Mouse (Mus musculus) erythroblast, embryonic 14.5 days (primary cell): ENCODE results near the gene Utrn.

Experiments used
- GATA1 ChIP-seq: IDR thresholded peaks from 2 replicates; pipeline ENCODE4 v1.6.1; 2012; ENCODE audit warnings: low read length, inconsistent platforms, mixed read lengths
- TAL1 ChIP-seq: IDR thresholded peaks from 3 replicates; pipeline ENCODE4 v1.6.1; 2012; ENCODE audit warnings: low read length, inconsistent platforms, mixed read lengths

DNA sequence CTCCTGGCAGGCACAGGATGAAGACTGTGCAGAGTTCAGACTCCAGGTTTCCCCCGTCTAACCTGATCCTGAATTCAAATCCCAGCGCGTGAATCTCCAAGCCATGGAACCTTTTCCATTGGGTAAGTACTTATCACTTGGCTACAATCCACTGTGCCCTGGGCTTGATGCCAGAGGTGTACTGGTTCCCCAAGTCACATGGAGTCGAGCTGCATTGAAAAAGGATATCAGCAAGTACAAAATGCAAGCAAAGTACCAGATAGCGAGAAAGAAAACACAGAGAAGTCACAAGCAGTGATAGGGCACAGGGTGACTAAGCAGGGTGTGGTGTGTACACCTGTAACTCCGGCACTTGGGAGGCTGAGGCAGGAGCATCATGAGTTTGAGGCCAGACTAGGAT lies 14.9 kb downstream of the Utrn start:
- TF ChIP-seq TAL1 (no peak), GATA1 (no peak)
